Mouse (Mus musculus) layer of hippocampus, adult 9-10 months (tissue): ENCODE results near the gene Pheta1.
A peak's percentile ranks its signal among the peaks of the same experiment; 100 is the strongest.

Experiments used
- DNase-seq: peaks from one replicate; pipeline ENCODE4 v3.0.0; 2022; ENCODE audit warnings: low spot score

The Pheta1 gene

GRCm38 (mm10) chr5:121889819-121890362 is 41.1 kb downstream of the Pheta1 start:
- no peak for DNase-seq

- no peak for DNase-seq
Measured at GRCm38 (mm10) chr5:121890925-121891324, 42.1 kb downstream of the Pheta1 start.

GRCm38 (mm10) chr5:121892281-121892680 is 43.5 kb downstream of the Pheta1 start:
- peak; percentile 31 for DNase-seq

- peak; percentile 33 for DNase-seq
Measured at GRCm38 (mm10) chr5:121893581-121893980, 44.8 kb downstream of the Pheta1 start.

GRCm38 (mm10) chr5:121894647-121895046 is 45.9 kb downstream of the Pheta1 start:
- DNase-seq = no peak

GRCm38 (mm10) chr5:121895117-121895756 is 46.5 kb downstream of the Pheta1 start:
- DNase-seq = no peak

GRCm38 (mm10) chr5:121902809-121903745 is 54.3 kb downstream of the Pheta1 start:
- no peak for DNase-seq
